Mouse (Mus musculus) midbrain, embryonic 10.5 days (tissue): ENCODE measurements around the gene Nr2f2. TPM values are rescaled to one million over a fixed set of nuclear protein-coding genes. Genes with fewer than 3 reads are reported as not detected.

Source experiments
- DNase-seq: peaks from one replicate; pipeline ENCODE4 v3.0.0-alpha.2; 2017; ENCODE audit warnings: low spot score
- H3K27ac ChIP-seq: fragments of 300-500 bp; sonication (generic); replicated peaks from 2 replicates; pipeline ENCODE4 v1.5.1; 2016; ENCODE audit warnings: mild to moderate bottlenecking
- H3K27me3 ChIP-seq: fragments of 300-500 bp; sonication (generic); 2 replicates; pipeline ENCODE4 v1.6.1; 2016; ENCODE audit warnings: low read depth, mild to moderate bottlenecking; ENCODE audit not compliant: poor library complexity, severe bottlenecking
- H3K36me3 ChIP-seq: fragments of 300-500 bp; sonication (generic); 2 replicates; pipeline ENCODE4 v1.6.1; 2016; ENCODE audit warnings: mild to moderate bottlenecking, moderate library complexity
- H3K4me1 ChIP-seq: fragments of 300-500 bp; sonication (generic); 2 replicates; pipeline ENCODE4 v1.6.1; 2016
- H3K4me3 ChIP-seq: fragments of 300-500 bp; sonication (generic); 2 replicates; pipeline ENCODE4 v1.5.1; 2016; ENCODE audit warnings: mild to moderate bottlenecking, moderate library complexity
- H3K9me3 ChIP-seq: fragments of 300-500 bp; sonication (generic); replicated peaks from 2 replicates; pipeline ENCODE4 v1.6.1; 2016; ENCODE audit warnings: mild to moderate bottlenecking
- WGBS: fragments of 180-500 bp; shearing (Covaris S2); methylation state at CpG from one replicate; pipeline ENCODE4 v1.1.7; 2016; 5-methylcytosine and 5-hydroxymethylcytosine counted together
- polyA plus RNA-seq: library from polyadenylated mRNA; unstranded; fragments of >200 nt; fragmentation: Nextera tagmentation; extraction: Ambion mirVana; gene quantifications from 2 replicates; pipeline ENCODE4 v1.2.1, GENCODE M21; 2016

Gene Nr2f2
- polyA plus RNA-seq, 1 experiment from 2014 or later: 89.2 TPM

GRCm38 (mm10) chr7:70354606-70355356 lies 11.8 kb downstream of the Nr2f2 start:
- WGBS: 1% methylated on average over 14 of the region's 14 CpGs
- H3K27me3 ChIP-seq: peaks cover 81% of the 10 kb centered on the region
- H3K4me1 ChIP-seq: peaks cover 80% of the 10 kb centered on the region
- H3K4me3 ChIP-seq: peak overlapping the region; percentile 89
- DNase-seq: peak; percentile 42
- H3K27ac ChIP-seq: peak overlapping the region; percentile 99
- H3K36me3 ChIP-seq: peaks cover 57% of the 10 kb centered on the region
- H3K9me3 ChIP-seq: no peaks in the 10 kb centered on the region

GRCm38 (mm10) chr7:70353151-70353550 lies 13.4 kb downstream of the Nr2f2 start:
- peak overlapping the region; percentile 99 for H3K27ac ChIP-seq
- peaks cover 85% of the 10 kb centered on the region for H3K4me1 ChIP-seq
- WGBS: 1% methylated on average over 4 of the region's 4 CpGs
- peaks cover 41% of the 10 kb centered on the region for H3K36me3 ChIP-seq
- H3K9me3 ChIP-seq: no peaks in the 10 kb centered on the region
- H3K4me3 ChIP-seq: peak overlapping the region; percentile 89
- H3K27me3 ChIP-seq: peaks cover 84% of the 10 kb centered on the region
- no peak for DNase-seq

- H3K4me1 ChIP-seq: peaks cover 85% of the 10 kb centered on the region
- H3K9me3 ChIP-seq: no peaks in the 10 kb centered on the region
- peaks cover 84% of the 10 kb centered on the region for H3K27me3 ChIP-seq
- H3K4me3 ChIP-seq: peak overlapping the region; percentile 89
- H3K27ac ChIP-seq: peak overlapping the region; percentile 99
- WGBS: 3% methylated on average over 3 of the region's 3 CpGs
- DNase-seq: peak; percentile 11
- peaks cover 36% of the 10 kb centered on the region for H3K36me3 ChIP-seq
Measured at GRCm38 (mm10) chr7:70352617-70353016, 13.9 kb downstream of the Nr2f2 start.

DNA sequence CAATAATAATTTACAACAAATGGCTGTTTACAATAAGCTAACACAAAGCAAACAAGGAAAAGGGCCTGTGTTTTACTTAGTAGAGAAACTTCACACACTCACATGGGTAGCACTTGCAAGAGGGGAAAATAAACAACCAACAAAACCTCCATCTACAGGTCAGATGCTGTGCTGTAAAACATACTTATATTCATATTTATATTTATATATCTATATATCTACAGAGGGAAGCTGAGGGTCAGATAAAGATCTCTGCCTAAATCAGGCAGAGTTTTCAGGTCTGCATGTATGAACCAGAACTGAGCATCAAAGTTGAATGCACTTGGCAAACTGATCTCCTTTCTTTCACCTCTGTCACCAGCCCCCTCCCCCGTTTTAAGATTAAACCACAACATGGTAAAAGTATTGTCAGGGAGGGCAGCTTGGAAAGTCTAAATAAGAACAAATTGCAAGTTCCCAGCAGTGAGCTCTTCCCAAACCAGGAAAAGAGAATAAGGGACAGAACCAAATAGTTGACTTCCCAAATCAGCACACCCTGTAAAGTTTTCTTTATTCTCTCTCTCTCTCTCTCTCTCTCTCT lies 14.5 kb downstream of the Nr2f2 start:
- no peaks in the 10 kb centered on the region for H3K9me3 ChIP-seq
- H3K4me3 ChIP-seq: peak overlapping the region; percentile 89
- DNase-seq: peak; percentile 25
- peaks cover 84% of the 10 kb centered on the region for H3K27me3 ChIP-seq
- 6% methylated on average over 1 of the region's 1 CpGs for WGBS
- peak overlapping the region; percentile 99 for H3K27ac ChIP-seq
- peaks cover 31% of the 10 kb centered on the region for H3K36me3 ChIP-seq
- peaks cover 85% of the 10 kb centered on the region for H3K4me1 ChIP-seq

- Histone ChIP-seq H3K4me3 (peak overlapping the region; percentile 89), H3K27me3 (peaks cover 84% of the 10 kb centered on the region), H3K36me3 (peaks cover 20% of the 10 kb centered on the region), H3K9me3 (no peaks in the 10 kb centered on the region), H3K27ac (peak overlapping the region; percentile 99), H3K4me1 (peaks cover 85% of the 10 kb centered on the region)
- peak; percentile 82 for DNase-seq
- under 1% methylated on average over 55 of the region's 55 CpGs for whole genome bisulfite sequencing
Measured at GRCm38 (mm10) chr7:70350781-70351551, 15.6 kb downstream of the Nr2f2 start.

DNA sequence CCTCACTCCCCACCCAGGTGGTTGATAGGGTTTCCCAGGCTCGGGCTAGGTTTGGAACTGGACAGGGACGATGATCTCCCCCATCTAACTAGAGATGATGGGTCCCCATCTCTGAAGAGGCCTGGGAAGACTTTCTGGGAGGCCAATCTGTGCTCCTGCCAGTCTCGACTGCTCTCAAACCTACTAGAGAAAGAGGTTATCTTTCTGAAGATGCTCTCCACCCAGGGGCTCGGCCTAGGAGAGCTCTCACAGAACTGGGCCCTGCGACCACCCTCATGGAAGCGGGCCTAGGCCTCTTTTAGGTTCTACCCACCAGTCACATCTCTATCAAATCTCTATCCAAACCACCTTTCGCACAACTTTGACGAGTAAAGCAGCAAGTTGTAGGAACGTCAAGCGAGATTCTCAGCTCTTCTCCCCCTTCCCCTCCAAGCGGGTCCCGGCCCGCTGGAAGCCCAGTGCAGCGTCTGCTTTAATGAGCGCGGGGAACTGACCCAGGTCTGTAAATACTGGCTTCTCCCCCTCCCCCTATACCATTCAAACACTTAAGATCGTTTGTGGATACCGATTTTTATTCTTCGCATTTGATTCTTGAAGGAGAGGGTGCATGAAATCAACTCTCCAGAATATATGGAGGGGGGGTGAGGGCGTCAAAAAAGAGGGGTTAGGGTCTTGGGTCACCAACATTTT lies 16.4 kb downstream of the Nr2f2 start:
- peaks cover 84% of the 10 kb centered on the region for H3K27me3 ChIP-seq
- peaks cover 12% of the 10 kb centered on the region for H3K36me3 ChIP-seq
- H3K4me3 ChIP-seq: peak overlapping the region; percentile 89
- H3K4me1 ChIP-seq: peaks cover 85% of the 10 kb centered on the region
- DNase-seq: peak; percentile 60
- H3K9me3 ChIP-seq: no peaks in the 10 kb centered on the region
- WGBS: 2% methylated on average over 20 of the region's 20 CpGs
- peak overlapping the region; percentile 99 for H3K27ac ChIP-seq

GRCm38 (mm10) chr7:70348977-70349615 lies 17.4 kb downstream of the Nr2f2 start:
- peak; percentile 44 for DNase-seq
- peaks cover 84% of the 10 kb centered on the region for H3K27me3 ChIP-seq
- H3K9me3 ChIP-seq: no peaks in the 10 kb centered on the region
- peak overlapping the region; percentile 99 for H3K27ac ChIP-seq
- 3% methylated on average over 11 of the region's 11 CpGs for WGBS
- H3K36me3 ChIP-seq: peaks cover 4% of the 10 kb centered on the region; the same call in 1 of the 2 replicates
- peaks cover 88% of the 10 kb centered on the region for H3K4me1 ChIP-seq
- peak overlapping the region; percentile 89 for H3K4me3 ChIP-seq

DNA sequence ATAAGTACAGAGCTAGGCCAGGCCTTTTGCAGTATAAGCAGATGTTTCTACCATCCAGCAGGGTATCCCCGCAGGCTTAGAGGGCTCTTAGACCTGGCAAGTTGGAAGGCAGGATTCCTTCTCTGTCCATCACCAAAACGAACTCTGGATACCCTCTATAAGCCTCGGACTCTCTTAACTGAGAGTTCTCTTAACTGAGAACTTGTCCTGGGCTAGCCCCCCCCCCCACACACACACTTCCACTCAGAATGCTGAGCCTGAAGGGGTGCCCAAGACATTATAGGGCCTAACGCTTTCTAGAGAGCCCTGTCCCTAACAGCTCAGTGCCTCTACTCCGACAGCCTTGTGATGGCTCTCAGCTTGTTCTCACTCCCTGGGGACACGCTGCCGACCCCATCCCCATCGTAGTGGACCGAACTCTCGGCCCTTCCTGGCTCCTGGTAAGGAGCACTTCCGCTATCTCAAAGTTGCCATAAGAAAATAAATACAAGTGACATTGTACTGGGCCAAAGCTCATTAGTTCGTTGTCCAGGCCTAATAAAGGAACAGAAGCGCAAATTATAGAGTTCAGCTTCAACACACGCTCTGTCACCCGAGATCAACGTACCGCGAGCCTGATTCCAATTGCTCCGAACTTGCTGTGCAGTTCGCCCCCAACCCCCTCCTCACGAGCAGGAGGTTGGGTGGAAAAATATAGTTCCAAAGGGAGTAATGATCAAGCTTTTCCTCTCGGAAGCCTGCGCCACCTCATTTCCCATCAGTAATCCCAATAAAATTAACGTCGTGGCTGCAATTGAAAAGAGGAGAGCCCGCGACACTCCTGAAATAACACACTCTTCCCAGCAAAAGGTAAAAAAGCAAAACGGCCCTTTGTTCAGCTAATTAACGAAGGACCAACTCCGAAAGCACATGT lies 18.2 kb downstream of the Nr2f2 start:
- H3K9me3 ChIP-seq: no peaks in the 10 kb centered on the region
- peak; percentile 52 for DNase-seq
- peaks cover 3% of the 10 kb centered on the region; the same call in 1 of the 2 replicates for H3K36me3 ChIP-seq
- 3% methylated on average over 30 of the region's 30 CpGs for WGBS
- peak overlapping the region; percentile 99 for H3K27ac ChIP-seq
- peaks cover 85% of the 10 kb centered on the region for H3K27me3 ChIP-seq
- peak overlapping the region; percentile 89 for H3K4me3 ChIP-seq
- H3K4me1 ChIP-seq: peaks cover 95% of the 10 kb centered on the region

- DNase-seq: peak; percentile 50
- Histone ChIP-seq H3K27me3 (peaks cover 85% of the 10 kb centered on the region), H3K27ac (peak overlapping the region; percentile 99), H3K36me3 (no peaks in the 10 kb centered on the region), H3K4me1 (peaks cover 95% of the 10 kb centered on the region), H3K9me3 (no peaks in the 10 kb centered on the region), H3K4me3 (peak overlapping the region; percentile 89)
- 4% methylated on average over 14 of the region's 14 CpGs for WGBS
Measured at GRCm38 (mm10) chr7:70347618-70347958, 18.9 kb downstream of the Nr2f2 start.

GRCm38 (mm10) chr7:70346951-70347617 lies 19.5 kb downstream of the Nr2f2 start:
- H3K36me3 ChIP-seq: no peaks in the 10 kb centered on the region
- H3K9me3 ChIP-seq: no peaks in the 10 kb centered on the region
- H3K27ac ChIP-seq: peak overlapping the region; percentile 99
- peak overlapping the region; percentile 89 for H3K4me3 ChIP-seq
- peaks cover 85% of the 10 kb centered on the region for H3K27me3 ChIP-seq
- DNase-seq: peak; percentile 56
- 4% methylated on average over 20 of the region's 20 CpGs for WGBS
- peaks cover 94% of the 10 kb centered on the region for H3K4me1 ChIP-seq

- Histone ChIP-seq H3K27me3 (peaks cover 94% of the 10 kb centered on the region), H3K27ac (peak overlapping the region; percentile 99), H3K36me3 (no peaks in the 10 kb centered on the region), H3K4me1 (peaks cover 96% of the 10 kb centered on the region), H3K9me3 (no peaks in the 10 kb centered on the region), H3K4me3 (peak overlapping the region; percentile 89)
- WGBS: under 1% methylated on average over 35 of the region's 35 CpGs
- peak; percentile 88 for DNase-seq
Measured at GRCm38 (mm10) chr7:70346010-70346536, 20.5 kb downstream of the Nr2f2 start.
